Comparison of ENCODE assay signal across 8 mouse cellular contexts in genomic region chr6:47757849-47758248, GRCm38 (mm10). TPM values are rescaled to one million over a fixed set of nuclear protein-coding genes. Genes with fewer than 3 reads are reported as not detected.
DNase-seq lines count a peak whose midpoint lies in the region; ATAC-seq and TF ChIP-seq lines count a peak whose summit lies in the region.
"Not testable (repeated sequence)": the region's sequence is repeated elsewhere in the genome, so short reads cannot be mapped to it uniquely, and the experiment has no call there.

No protein-coding gene starts in this region.

- not testable (repeated sequence) for H3K27me3 ChIP-seq in forebrain, embryonic 11.5 days (ENCODE audit: control insufficient read depth, insufficient read depth, low read length); intestine, postnatal 0 days (replicated peaks; ENCODE audit: control insufficient read depth, insufficient read depth, low read length); neural tube, embryonic 13.5 days; stomach, embryonic 15.5 days (replicated peaks)

- WGBS in forebrain, embryonic 11.5 days, result 3% methylated on average over 16 of the region's 38 CpGs
- WGBS in intestine, postnatal 0 days, result 2% methylated on average over 21 of the region's 38 CpGs
- 4% methylated on average over 20 of the region's 38 CpGs for WGBS in neural tube, embryonic 13.5 days
- WGBS in stomach, embryonic 15.5 days, result 4% methylated on average over 21 of the region's 38 CpGs

- H3K9ac ChIP-seq in forebrain, embryonic 11.5 days (ENCODE audit: low read length); intestine, postnatal 0 days (ENCODE audit: low read depth, low read length); neural tube, embryonic 13.5 days; stomach, embryonic 15.5 days: not testable (repeated sequence)

- not testable (repeated sequence) for H3K36me3 ChIP-seq in forebrain, embryonic 11.5 days (ENCODE audit: control insufficient read depth, insufficient read depth, low read length); intestine, postnatal 0 days (ENCODE audit: control insufficient read depth, insufficient read depth); neural tube, embryonic 13.5 days; stomach, embryonic 15.5 days

- peak; percentile 93 to 98 for DNase-seq in adrenal gland, adult (ENCODE audit: inconsistent age in 2 of 2, low spot score in 1 of 2)
- DNase-seq in forebrain, embryonic 11.5 days (ENCODE audit: low spot score), result not testable (repeated sequence)
- DNase-seq in heart, adult 9 months (ENCODE audit: low spot score in 2 of 2), result peak; percentile 92 to 95
- peak; percentile 89 for DNase-seq in left cerebral cortex, adult 11 months (ENCODE audit: low spot score)
- DNase-seq in lung, adult 18-20 months, result peak; percentile 81 to 84

- H3K9me3 ChIP-seq in forebrain, embryonic 11.5 days (ENCODE audit: control insufficient read depth, low read length); intestine, postnatal 0 days (ENCODE audit: control insufficient read depth); neural tube, embryonic 13.5 days; stomach, embryonic 15.5 days: not testable (repeated sequence)

- ATAC-seq in forebrain, embryonic 11.5 days (replicated peaks; ENCODE audit: low FRiP score); intestine, postnatal 0 days; neural tube, embryonic 13.5 days (ENCODE audit: low read depth); stomach, embryonic 15.5 days (ENCODE audit: insufficient read depth, low FRiP score, low read depth): not testable (repeated sequence)

- H3K4me2 ChIP-seq in forebrain, embryonic 11.5 days (ENCODE audit: low read depth, low read length, severe bottlenecking), result 0 out of 2 replicates have a peak overlapping the region, but pooled peaks have one; percentile 18
- peak overlapping the region; percentile 47; the same call in 1 of the 2 replicates for H3K4me2 ChIP-seq in intestine, postnatal 0 days (replicated peaks; ENCODE audit: low read depth)
- H3K4me2 ChIP-seq in neural tube, embryonic 13.5 days, result peak overlapping the region; percentile 36
- H3K4me2 ChIP-seq in stomach, embryonic 15.5 days, result peak overlapping the region; percentile 44

- not testable (repeated sequence) for H3K4me1 ChIP-seq in forebrain, embryonic 11.5 days (replicated peaks; ENCODE audit: control insufficient read depth, insufficient read depth, low read length); intestine, postnatal 0 days (replicated peaks; ENCODE audit: control insufficient read depth, insufficient read depth, low read length); neural tube, embryonic 13.5 days (replicated peaks); stomach, embryonic 15.5 days

- H3K4me3 ChIP-seq in forebrain, embryonic 11.5 days (ENCODE audit: low read depth, low read length); intestine, postnatal 0 days (ENCODE audit: low read depth, low read length): not testable (repeated sequence)
- H3K4me3 ChIP-seq in neural tube, embryonic 13.5 days, result peak overlapping the region; percentile 22; the same call in 1 of the 2 replicates
- peak overlapping the region; percentile 25; the same call in 1 of the 2 replicates for H3K4me3 ChIP-seq in stomach, embryonic 15.5 days (replicated peaks)

- not testable (repeated sequence) for TF ChIP-seq CTCF in intestine, postnatal 0 days (IDR thresholded peaks at IDR 0.05; ENCODE audit: low read depth)

- H3K27ac ChIP-seq in forebrain, embryonic 11.5 days (ENCODE audit: low read depth, low read length); intestine, postnatal 0 days (ENCODE audit: low read depth, low read length); neural tube, embryonic 13.5 days (replicated peaks); stomach, embryonic 15.5 days: not testable (repeated sequence)

RNA-seq across cellular contexts. Expression of gene Pdia4, which starts 55.4 kb away (rescaled TPM):
- polyA plus RNA-seq in forebrain, embryonic 11.5 days (2014; fragmentation: Nextera tagmentation; extraction: Ambion mirVana), result 252 and 255 TPM in 2 replicates
- 95.9 and 97.3 TPM in 2 replicates for polyA plus RNA-seq in intestine, postnatal 0 days (2015; fragmentation: Nextera tagmentation; extraction: Ambion mirVana)
- polyA plus RNA-seq in neural tube, embryonic 13.5 days (2015; fragmentation: Nextera tagmentation; extraction: Ambion mirVana), result 187 and 204 TPM in 2 replicates
- 280 and 318 TPM in 2 replicates for polyA plus RNA-seq in stomach, embryonic 15.5 days (2015; fragmentation: Nextera tagmentation; extraction: Ambion mirVana)
